Mouse (Mus musculus) embryonic facial prominence, embryonic 15.5 days (tissue): ENCODE data around the gene Grik4. TPM values are rescaled to one million over a fixed set of nuclear protein-coding genes. Genes with fewer than 3 reads are reported as not detected.

Source experiments
- ATAC-seq: fragments of 200-750 bp; cut with Nextera tagmentation; 2 replicates; pipeline ENCODE4 v1.8.0; 2017; ENCODE audit warnings: low read depth, moderate TSS enrichment; ENCODE audit not compliant: insufficient number of reproducible peaks, low FRiP score, low TSS enrichment
- H3K27ac ChIP-seq: fragments of 300-500 bp; sonication (generic); replicated peaks from 2 replicates; pipeline ENCODE4 v1.5.1; 2015; ENCODE audit warnings: mild to moderate bottlenecking, inconsistent platforms
- H3K27me3 ChIP-seq: fragments of 300-500 bp; sonication (generic); 2 replicates; pipeline ENCODE4 v1.6.1; 2015; ENCODE audit warnings: inconsistent platforms
- H3K36me3 ChIP-seq: fragments of 300-500 bp; sonication (generic); 2 replicates; pipeline ENCODE4 v1.6.1; 2015; ENCODE audit warnings: mild to moderate bottlenecking, inconsistent platforms
- H3K4me1 ChIP-seq: fragments of 300-500 bp; sonication (generic); 2 replicates; pipeline ENCODE4 v1.6.1; 2015; ENCODE audit warnings: inconsistent platforms
- H3K4me2 ChIP-seq: fragments of 300-500 bp; sonication (generic); replicated peaks from 2 replicates; pipeline ENCODE4 v1.6.1; 2015; ENCODE audit warnings: mild to moderate bottlenecking, inconsistent platforms
- H3K4me3 ChIP-seq: fragments of 300-500 bp; sonication (generic); replicated peaks from 2 replicates; pipeline ENCODE4 v1.5.1; 2015; ENCODE audit warnings: mild to moderate bottlenecking, inconsistent platforms
- H3K9ac ChIP-seq: fragments of 300-500 bp; sonication (generic); 2 replicates; pipeline ENCODE4 v1.6.1; 2015; ENCODE audit warnings: inconsistent platforms
- H3K9me3 ChIP-seq: fragments of 300-500 bp; sonication (generic); replicated peaks from 2 replicates; pipeline ENCODE4 v1.6.1; 2016; ENCODE audit warnings: inconsistent platforms
- WGBS: fragments of 180-500 bp; shearing (Covaris S2); methylation state at CpG from one replicate; pipeline ENCODE4 v1.1.7; 2015; 5-methylcytosine and 5-hydroxymethylcytosine counted together
- polyA plus RNA-seq: library from polyadenylated mRNA; unstranded; fragments of >200 nt; fragmentation: Nextera tagmentation; extraction: Ambion mirVana; gene quantifications from 2 replicates; pipeline ENCODE4 v1.2.1, GENCODE M21; 2015

Gene Grik4
- polyA plus RNA-seq, 1 experiment from 2014 or later = 2.0 TPM

- H3K9me3 ChIP-seq = no peaks in the 10 kb centered on the region
- peaks cover 26% of the 10 kb centered on the region for H3K27me3 ChIP-seq
- 8% methylated on average over 11 of the region's 11 CpGs for WGBS
- H3K9ac ChIP-seq = no peak overlapping the region
- H3K36me3 ChIP-seq = no peaks in the 10 kb centered on the region
- H3K4me1 ChIP-seq = peaks cover 20% of the 10 kb centered on the region
- H3K4me3 ChIP-seq = peak overlapping the region; percentile 54
- ATAC-seq = no peak
- peak overlapping the region; percentile 97 for H3K4me2 ChIP-seq
- no peak overlapping the region for H3K27ac ChIP-seq
These were observed 46.2 kb downstream of the Grik4 start for GRCm38 (mm10) chr9:42898091-42898591.

GRCm38 (mm10) chr9:42897361-42898051 is 46.8 kb downstream of the Grik4 start:
- peaks cover 20% of the 10 kb centered on the region for H3K4me1 ChIP-seq
- no peak overlapping the region for H3K9ac ChIP-seq
- peaks cover 26% of the 10 kb centered on the region for H3K27me3 ChIP-seq
- H3K36me3 ChIP-seq = no peaks in the 10 kb centered on the region
- H3K4me3 ChIP-seq = peak overlapping the region; percentile 54
- ATAC-seq = peak; percentile 69; the same call in 1 of the 2 replicates
- no peak overlapping the region for H3K27ac ChIP-seq
- H3K4me2 ChIP-seq = peak overlapping the region; percentile 97
- H3K9me3 ChIP-seq = no peaks in the 10 kb centered on the region
- WGBS = under 1% methylated on average over 52 of the region's 52 CpGs

GRCm38 (mm10) chr9:42896421-42897210 is 47.7 kb downstream of the Grik4 start:
- H3K36me3 ChIP-seq = no peaks in the 10 kb centered on the region
- peak overlapping the region; percentile 97 for H3K4me2 ChIP-seq
- ATAC-seq = no peak
- no peak overlapping the region for H3K9ac ChIP-seq
- H3K27ac ChIP-seq = no peak overlapping the region
- H3K27me3 ChIP-seq = peaks cover 26% of the 10 kb centered on the region
- H3K9me3 ChIP-seq = no peaks in the 10 kb centered on the region; the same call in 1 of the 2 replicates
- 10% methylated on average over 16 of the region's 16 CpGs for WGBS
- peaks cover 20% of the 10 kb centered on the region for H3K4me1 ChIP-seq
- peak overlapping the region; percentile 54 for H3K4me3 ChIP-seq

- no peak overlapping the region for H3K9ac ChIP-seq
- no peak overlapping the region for H3K4me3 ChIP-seq
- peaks cover 12% of the 10 kb centered on the region for H3K4me1 ChIP-seq
- ATAC-seq = no peak
- H3K36me3 ChIP-seq = no peaks in the 10 kb centered on the region
- no peak overlapping the region for H3K27ac ChIP-seq
- H3K9me3 ChIP-seq = no peaks in the 10 kb centered on the region; the same call in 1 of the 2 replicates
- WGBS = 82% methylated on average over 8 of the region's 8 CpGs
- peaks cover 14% of the 10 kb centered on the region for H3K27me3 ChIP-seq
- H3K4me2 ChIP-seq = no peak overlapping the region
These were observed 51.5 kb downstream of the Grik4 start for GRCm38 (mm10) chr9:42892765-42893164.

- ATAC-seq = no peak
- no peak overlapping the region for H3K27ac ChIP-seq
- no peak overlapping the region for H3K4me2 ChIP-seq
- H3K27me3 ChIP-seq = no peaks in the 10 kb centered on the region
- H3K4me1 ChIP-seq = peaks cover 6% of the 10 kb centered on the region; the same call in 1 of the 2 replicates
- WGBS = 81% methylated on average over 4 of the region's 4 CpGs
- H3K36me3 ChIP-seq = no peaks in the 10 kb centered on the region
- no peak overlapping the region for H3K9ac ChIP-seq
- no peaks in the 10 kb centered on the region; the same call in 1 of the 2 replicates for H3K9me3 ChIP-seq
- H3K4me3 ChIP-seq = no peak overlapping the region
These were observed 56.4 kb downstream of the Grik4 start for GRCm38 (mm10) chr9:42887930-42888329.

- H3K27me3 ChIP-seq = no peaks in the 10 kb centered on the region
- no peak for ATAC-seq
- no peak overlapping the region for H3K27ac ChIP-seq
- H3K36me3 ChIP-seq = no peaks in the 10 kb centered on the region
- H3K4me2 ChIP-seq = no peak overlapping the region
- H3K9ac ChIP-seq = no peak overlapping the region
- WGBS = 57% methylated on average over 15 of the region's 15 CpGs
- no peaks in the 10 kb centered on the region for H3K9me3 ChIP-seq
- H3K4me3 ChIP-seq = no peak overlapping the region
- H3K4me1 ChIP-seq = peaks cover 14% of the 10 kb centered on the region
These were observed 58.1 kb downstream of the Grik4 start for GRCm38 (mm10) chr9:42886112-42886766.

GRCm38 (mm10) chr9:42885566-42885965 is 58.7 kb downstream of the Grik4 start:
- H3K9me3 ChIP-seq = no peaks in the 10 kb centered on the region
- 71% methylated on average over 8 of the region's 8 CpGs for WGBS
- H3K27me3 ChIP-seq = no peaks in the 10 kb centered on the region
- no peak for ATAC-seq
- no peaks in the 10 kb centered on the region for H3K36me3 ChIP-seq
- no peak overlapping the region for H3K9ac ChIP-seq
- H3K4me3 ChIP-seq = no peak overlapping the region
- H3K27ac ChIP-seq = no peak overlapping the region
- H3K4me2 ChIP-seq = no peak overlapping the region
- H3K4me1 ChIP-seq = peaks cover 14% of the 10 kb centered on the region

- H3K36me3 ChIP-seq = no peaks in the 10 kb centered on the region
- H3K9me3 ChIP-seq = no peaks in the 10 kb centered on the region
- H3K4me1 ChIP-seq = peaks cover 14% of the 10 kb centered on the region
- WGBS = 74% methylated on average over 11 of the region's 11 CpGs
- no peak overlapping the region for H3K27ac ChIP-seq
- no peak overlapping the region for H3K4me3 ChIP-seq
- ATAC-seq = no peak
- no peak overlapping the region for H3K9ac ChIP-seq
- H3K27me3 ChIP-seq = no peaks in the 10 kb centered on the region
- no peak overlapping the region for H3K4me2 ChIP-seq
These were observed 59.2 kb downstream of the Grik4 start for GRCm38 (mm10) chr9:42885123-42885522.

GRCm38 (mm10) chr9:42883006-42883759 is 61.1 kb downstream of the Grik4 start:
- Histone ChIP-seq H3K27me3 (no peaks in the 10 kb centered on the region), H3K9ac (no peak overlapping the region), H3K4me2 (no peak overlapping the region), H3K27ac (no peak overlapping the region), H3K36me3 (no peaks in the 10 kb centered on the region), H3K9me3 (no peaks in the 10 kb centered on the region), H3K4me3 (no peak overlapping the region), H3K4me1 (peaks cover 14% of the 10 kb centered on the region)
- WGBS = 81% methylated on average over 10 of the region's 10 CpGs
- ATAC-seq = no peak

GRCm38 (mm10) chr9:42882313-42882712 is 62.0 kb downstream of the Grik4 start:
- H3K27me3 ChIP-seq = no peaks in the 10 kb centered on the region
- 38% methylated on average over 11 of the region's 11 CpGs for WGBS
- H3K4me3 ChIP-seq = no peak overlapping the region
- H3K27ac ChIP-seq = no peak overlapping the region
- no peak overlapping the region for H3K9ac ChIP-seq
- no peaks in the 10 kb centered on the region for H3K9me3 ChIP-seq
- H3K4me1 ChIP-seq = peaks cover 14% of the 10 kb centered on the region
- ATAC-seq = no peak
- no peaks in the 10 kb centered on the region for H3K36me3 ChIP-seq
- H3K4me2 ChIP-seq = no peak overlapping the region
